Comparison of ENCODE assay signal across 17 mouse cellular contexts in genomic region chr4:45771173-45771572, GRCm38 (mm10). TPM values are rescaled to one million over a fixed set of nuclear protein-coding genes. Genes with fewer than 3 reads are reported as not detected.
DNase-seq lines count a peak whose midpoint lies in the region; ATAC-seq and TF ChIP-seq lines count a peak whose summit lies in the region.
"Had no signal": no experiment of that assay in that cellular context is flagged by ENCODE, and none has a peak within 500 bp of the region (broad histone marks: within the 10 kb centered on the region; RNA-seq: fewer than 3 reads in every experiment).

No protein-coding gene starts in this region.

- no peak for TF ChIP-seq CTCF in E14TG2a.4 (conservative IDR thresholded peaks at IDR 0.05; ENCODE audit: low read length)

- H3K4me1 ChIP-seq in E14TG2a.4 (replicated peaks; ENCODE audit: low read depth, low read length) (peaks cover 77% of the 10 kb centered on the region), ES-E14 (ENCODE audit: control insufficient read depth in 2 of 2, insufficient read depth in 2 of 2, low read length in 2 of 2, poor library complexity in 1 of 2) (peaks cover 15 to 45% of the 10 kb centered on the region in 2 experiments; a peak in 3 of 4 replicates)
- peaks cover 44% of the 10 kb centered on the region for H3K4me1 ChIP-seq in forebrain, embryonic 14.5 days (ENCODE audit: control insufficient read depth, insufficient read depth, low read length)
- H3K4me1 ChIP-seq in midbrain, embryonic 11.5 days (ENCODE audit: control insufficient read depth, insufficient read depth, low read length), result peaks cover 21% of the 10 kb centered on the region

- H3K36me3 ChIP-seq in E14TG2a.4 (ENCODE audit: insufficient read depth, low read length) (no peaks in the 10 kb centered on the region), ES-E14 (ENCODE audit: control insufficient read depth, insufficient read depth, low read length, poor library complexity, severe bottlenecking) (no peaks in the 10 kb centered on the region)
- no peaks in the 10 kb centered on the region for H3K36me3 ChIP-seq in forebrain, embryonic 14.5 days (ENCODE audit: control insufficient read depth, insufficient read depth, low read length)
- H3K36me3 ChIP-seq in midbrain, embryonic 11.5 days (ENCODE audit: control insufficient read depth, insufficient read depth, low read length), result no peaks in the 10 kb centered on the region
- H3K36me3 ChIP-seq: lung, embryonic 15.5 days had no signal

- no peak overlapping the region for H3K9ac ChIP-seq in ES-E14 (ENCODE audit: insufficient read depth, low read depth, low read length, poor library complexity, severe bottlenecking)
- peak overlapping the region; percentile 47; the same call in 1 of the 2 replicates for H3K9ac ChIP-seq in forebrain, embryonic 14.5 days (ENCODE audit: low read length)
- H3K9ac ChIP-seq in midbrain, embryonic 11.5 days (ENCODE audit: low read length), result no peak overlapping the region
- H3K9ac ChIP-seq: lung, embryonic 15.5 days had no signal

- H3K9me3 ChIP-seq in E14TG2a.4 (ENCODE audit: low read length), result no peaks in the 10 kb centered on the region
- no peaks in the 10 kb centered on the region for H3K9me3 ChIP-seq in ES-E14 (ENCODE audit: control insufficient read depth, insufficient read depth, low read depth, low read length)
- no peaks in the 10 kb centered on the region for H3K9me3 ChIP-seq in forebrain, embryonic 14.5 days (replicated peaks; ENCODE audit: control insufficient read depth, low read length)
- H3K9me3 ChIP-seq in midbrain, embryonic 11.5 days (ENCODE audit: control insufficient read depth, low read length), result no peaks in the 10 kb centered on the region
- H3K9me3 ChIP-seq: lung, embryonic 15.5 days had no signal

- in situ Hi-C loops in ES-E14 (cut with MboI; ENCODE audit: low sequenced_read_pairs in 2 of 2, unreplicated experiment in 2 of 2), result no loop called here

- H3K27me3 ChIP-seq in E14TG2a.4 (ENCODE audit: insufficient read depth, low read length), result peaks cover 22% of the 10 kb centered on the region; the same call in 1 of the 2 replicates
- no peaks in the 10 kb centered on the region for H3K27me3 ChIP-seq in forebrain, embryonic 14.5 days (replicated peaks; ENCODE audit: control insufficient read depth, insufficient read depth, low read length)
- peaks cover 47% of the 10 kb centered on the region for H3K27me3 ChIP-seq in midbrain, embryonic 11.5 days (ENCODE audit: control insufficient read depth, insufficient read depth, low read length)

- peak overlapping the region; percentile 49; the same call in 1 of the 2 replicates for H3K4me3 ChIP-seq in E14TG2a.4 (replicated peaks; ENCODE audit: low read length)
- no peak overlapping the region for H3K4me3 ChIP-seq in ES-E14 (ENCODE audit: insufficient read depth in 1 of 2, low read depth in 1 of 2, low read length in 2 of 2, poor library complexity in 1 of 2, severe bottlenecking in 1 of 2)
- no peak overlapping the region for H3K4me3 ChIP-seq in forebrain, embryonic 14.5 days (ENCODE audit: low read depth, low read length)
- no peak overlapping the region for H3K4me3 ChIP-seq in midbrain, embryonic 11.5 days (ENCODE audit: low read depth, low read length)
- H3K4me3 ChIP-seq: erythroblast, embryonic 14.5 days; heart, adult 2 months; lung, embryonic 15.5 days had no signal

- DNase-seq in ES-E14 (ENCODE audit: low read depth, low spot score), result peak; percentile 63
- DNase-seq in forebrain, embryonic 14.5 days (ENCODE audit: low spot score), result peak; percentile 59
- peak; percentile 90 for DNase-seq in midbrain, embryonic 11.5 days (ENCODE audit: low spot score, missing footprints)
- no peak for DNase-seq in kidney, postnatal 25 days
- DNase-seq in ovary, postnatal 10 days (ENCODE audit: low spot score), result no peak
- DNase-seq in spleen, adult 12 weeks (ENCODE audit: low spot score), result no peak
- no peak for DNase-seq in gastrocnemius, postnatal 4 days (ENCODE audit: low spot score in 2 of 2)
- DNase-seq: heart, adult 2 months had no signal

- ATAC-seq in forebrain, embryonic 14.5 days, result peak; percentile 22
- no peak for ATAC-seq in midbrain, embryonic 11.5 days (ENCODE audit: low FRiP score)
- ATAC-seq: activated CD4-positive, CD25-positive, alpha-beta regulatory T cell, adult 4 months; intestine, postnatal 0 days had no signal

- 9% methylated on average over 8 of the region's 8 CpGs for WGBS in forebrain, embryonic 14.5 days
- 9% methylated on average over 8 of the region's 8 CpGs for WGBS in midbrain, embryonic 11.5 days

- no peak overlapping the region for H3K4me2 ChIP-seq in forebrain, embryonic 14.5 days (ENCODE audit: low read length)
- H3K4me2 ChIP-seq in midbrain, embryonic 11.5 days, result no peak overlapping the region; the same call in 1 of the 2 replicates
- H3K4me2 ChIP-seq: lung, embryonic 15.5 days had no signal

- H3K27ac ChIP-seq in ES-E14 (ENCODE audit: insufficient read depth, low read depth, low read length, poor library complexity, severe bottlenecking), result peak overlapping the region; percentile 81; the same call in 1 of the 2 replicates
- H3K27ac ChIP-seq in forebrain, embryonic 14.5 days (ENCODE audit: low read depth, low read length), result peak overlapping the region; percentile 70
- no peak overlapping the region for H3K27ac ChIP-seq in midbrain, embryonic 11.5 days (ENCODE audit: low read depth, low read length)
- H3K27ac ChIP-seq: heart, adult 2 months; kidney, postnatal 0 days; lung, embryonic 15.5 days had no signal

TF ChIP-seq in ES-E14, 5 proteins besides CTCF, POLR2A, EP300 and RAD21:
- TF ChIP-seq HCFC1 (IDR thresholded peaks at IDR 0.05; ENCODE audit: borderline replicate concordance, insufficient read depth, low read length) (no peak), ZNF384 (IDR thresholded peaks at IDR 0.05; ENCODE audit: low read depth, low read length) (no peak), CHD2 (IDR thresholded peaks at IDR 0.05; ENCODE audit: low read depth, low read length) (no peak)

RNA-seq across cellular contexts. Expression of gene Aldh1b1, which starts 27.6 kb away (rescaled TPM):
- total RNA-seq in ES-E14 (2012; rRNA removed), result 3.6 and 4.0 TPM in 2 replicates
- 14.0 and 16.4 TPM in 2 replicates for polyA plus RNA-seq in forebrain, embryonic 14.5 days (2014; fragmentation: Nextera tagmentation; extraction: Ambion mirVana)
- 3.1 TPM in 2 replicates for polyA plus RNA-seq in midbrain, embryonic 11.5 days (2014; fragmentation: Nextera tagmentation; extraction: Ambion mirVana)
- 1 to 10 TPM; 1.6 to 2.4 TPM for total RNA-seq in gastrocnemius, postnatal 4 days (2021)

RNA-seq across cellular contexts. Expression of gene Igfbpl1, which starts 55.5 kb away (rescaled TPM):
- 4.1 and 6.8 TPM in 2 replicates for total RNA-seq in ES-E14 (2012; rRNA removed)
- 202 and 210 TPM in 2 replicates for polyA plus RNA-seq in forebrain, embryonic 14.5 days (2014; fragmentation: Nextera tagmentation; extraction: Ambion mirVana)
- 55.9 and 57.5 TPM in 2 replicates for polyA plus RNA-seq in midbrain, embryonic 11.5 days (2014; fragmentation: Nextera tagmentation; extraction: Ambion mirVana)
- total RNA-seq in gastrocnemius, postnatal 4 days (2021), result not detected
- total RNA-seq: adrenal gland, postnatal 36 days; liver, adult 2 months had no signal
- polyA plus RNA-seq: activated CD4-positive, CD25-positive, alpha-beta regulatory T cell, adult 4 months; erythroblast, embryonic 14.5 days; liver, adult 2 months; thymus, postnatal 0 days had no signal

Comparison
In these comparisons a context has a peak if more than half of its experiments do, and no peak if none do; other contexts are left out.
1. DNase-seq: peak in ES-E14 (single experiment), forebrain, embryonic 14.5 days (single experiment) and midbrain, embryonic 11.5 days (single experiment); none in kidney, postnatal 25 days (0 of 2), ovary, postnatal 10 days (single experiment), spleen, adult 12 weeks (single experiment) and gastrocnemius, postnatal 4 days (0 of 2).